Mouse (Mus musculus) cortical plate, adult 2 months (tissue): ENCODE data around the gene Mfsd2b.

Experiments used
- CTCF ChIP-seq: fragments of 200-500 bp; IDR thresholded peaks from 2 replicates; pipeline ENCODE4 v1.5.1; 2011; ENCODE audit warnings: mild to moderate bottlenecking, control low read depth, low read length; ENCODE audit not compliant: insufficient read depth; ENCODE audit errors: extremely low read depth
- POLR2A ChIP-seq: fragments of 200-500 bp; IDR thresholded peaks from 2 replicates; pipeline ENCODE4 v1.6.1; 2011; ENCODE audit warnings: mild to moderate bottlenecking, low read length, control low read depth; ENCODE audit not compliant: insufficient read depth; ENCODE audit errors: extremely low read depth

GRCm38 (mm10) chr12:4911716-4912115 lies 37.6 kb upstream of the Mfsd2b start:
- no peak for TF ChIP-seq CTCF
- TF ChIP-seq POLR2A = no peak
